Mouse (Mus musculus) kidney, postnatal 4 days (tissue): ENCODE data around the gene Bag2.
A peak's percentile ranks its signal among the peaks of the same experiment; 100 is the strongest.

Experiments used
- DNase-seq, 2 experiments: peaks; one replicate each; pipeline ENCODE4 v3.0.0; 2021; ENCODE audit warnings: mixed read lengths in 2 of 2

The Bag2 gene

GRCm38 (mm10) chr1:33757491-33758041, at the start of gene Bag2:
Gene Bag2, minus strand, starts transcription at chr1:33757795.
- DNase-seq, result peak; percentile 74 to 85

GRCm38 (mm10) chr1:33803323-33803722, 45.7 kb upstream of the Bag2 start:
- no peak for DNase-seq

GRCm38 (mm10) chr1:33799620-33800019, 42.0 kb upstream of the Bag2 start:
- DNase-seq, result no peak

- DNase-seq, result no peak
These were observed 30.9 kb upstream of the Bag2 start for GRCm38 (mm10) chr1:33788493-33788892.

- DNase-seq, result no peak
These were observed 30.5 kb upstream of the Bag2 start for GRCm38 (mm10) chr1:33788072-33788471.

- DNase-seq, result no peak
These were observed 27.0 kb upstream of the Bag2 start for GRCm38 (mm10) chr1:33784561-33784960.

GRCm38 (mm10) chr1:33776175-33776611, 18.6 kb upstream of the Bag2 start:
- no peak for DNase-seq

GRCm38 (mm10) chr1:33772106-33772505, 14.5 kb upstream of the Bag2 start:
- DNase-seq, result no peak

GRCm38 (mm10) chr1:33771621-33772020, 14.0 kb upstream of the Bag2 start:
- no peak for DNase-seq

GRCm38 (mm10) chr1:33768827-33769226, 11.2 kb upstream of the Bag2 start:
- DNase-seq, result no peak

GRCm38 (mm10) chr1:33768091-33768787, 10.6 kb upstream of the Bag2 start:
- no peak for DNase-seq

GRCm38 (mm10) chr1:33766520-33767508, 9.2 kb upstream of the Bag2 start:
- no peak for DNase-seq

- no peak for DNase-seq
These were observed 8.0 kb upstream of the Bag2 start for GRCm38 (mm10) chr1:33765468-33766080.

- DNase-seq, result no peak
These were observed 6.2 kb upstream of the Bag2 start for GRCm38 (mm10) chr1:33763826-33764225.

- DNase-seq, result no peak
These were observed 893 bp upstream of the Bag2 start for GRCm38 (mm10) chr1:33758488-33758887.

- DNase-seq, result peak; percentile 26 to 44
These were observed 572 bp downstream of the Bag2 start for GRCm38 (mm10) chr1:33757033-33757413.

GRCm38 (mm10) chr1:33756258-33757032, 1.1 kb downstream of the Bag2 start:
- no peak for DNase-seq

- no peak for DNase-seq
These were observed 1.8 kb downstream of the Bag2 start for GRCm38 (mm10) chr1:33755799-33756198.

GRCm38 (mm10) chr1:33754965-33755735, 2.4 kb downstream of the Bag2 start:
- peak; percentile 73 to 81 for DNase-seq

- DNase-seq, result peak; percentile 29 to 49
These were observed 3.5 kb downstream of the Bag2 start for GRCm38 (mm10) chr1:33754089-33754488.

- DNase-seq, result no peak
These were observed 6.3 kb downstream of the Bag2 start for GRCm38 (mm10) chr1:33751283-33751682.
